Mouse (Mus musculus) heart, postnatal 0 days (tissue): ENCODE data around the gene Zfp541.
A peak's percentile ranks its signal among the peaks of the same experiment; 100 is the strongest.

ENCODE experiments used
- CTCF ChIP-seq: IDR thresholded peaks from 2 replicates; pipeline ENCODE4 v1.5.1; 2016; ENCODE audit warnings: antibody characterized with exemption, control low read depth, low read depth
- EP300 ChIP-seq: IDR thresholded peaks from 2 replicates; pipeline ENCODE4 v1.6.1; 2016; ENCODE audit warnings: antibody characterized with exemption, low read depth

DNA sequence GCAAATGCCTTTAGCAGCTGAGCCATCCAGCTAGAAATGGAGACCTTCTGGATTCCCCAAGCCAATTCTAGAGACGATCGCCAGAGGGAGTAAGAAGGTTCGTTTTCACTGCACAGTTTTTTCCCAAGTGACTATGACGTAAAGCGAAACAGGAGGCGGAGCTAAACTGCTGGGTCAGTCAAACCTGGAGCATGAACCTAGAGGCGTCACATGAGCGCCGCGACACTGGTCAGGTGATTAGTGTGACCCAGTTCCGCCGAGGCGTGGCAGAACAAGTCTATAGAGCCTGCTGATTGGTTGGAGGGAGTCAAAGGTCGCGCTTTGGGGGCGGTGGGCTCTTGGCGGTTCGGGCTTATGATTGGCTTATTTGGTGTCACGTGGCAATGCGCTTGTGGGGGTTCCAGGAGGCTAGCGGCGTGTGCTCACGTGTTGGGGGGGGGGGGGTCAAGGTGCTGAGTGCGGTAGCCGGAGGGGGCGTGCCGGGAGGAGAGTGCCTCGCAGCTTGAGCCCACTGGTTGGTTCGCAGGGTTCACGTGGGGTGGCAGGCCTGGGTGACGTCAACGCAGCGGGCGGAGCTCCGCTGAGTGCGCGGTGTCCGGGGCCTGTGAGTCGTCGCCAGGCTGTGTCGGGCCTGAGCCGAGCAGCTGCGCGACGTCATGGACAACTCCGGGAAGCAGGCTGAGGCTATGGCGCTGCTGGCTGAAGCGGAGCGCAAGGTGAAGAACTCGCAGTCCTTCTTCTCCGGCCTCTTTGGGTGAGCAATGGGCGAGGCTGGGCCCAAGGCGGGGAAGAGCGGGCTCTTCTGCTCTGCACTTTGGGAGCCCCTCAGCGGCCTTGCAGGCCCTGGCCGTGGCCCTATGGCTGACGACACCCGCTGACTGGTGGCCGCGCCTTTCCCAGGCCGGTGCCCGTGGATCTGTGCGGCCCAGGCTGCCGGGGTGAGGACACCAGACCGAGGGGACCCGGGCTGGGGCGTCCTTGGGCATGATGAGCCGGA is 36.7 kb downstream of the Zfp541 start, which contains the start of gene Napa:
- TF ChIP-seq CTCF (peak; percentile 76), EP300 (peak; percentile 82)
